ENCODE assay signal across 25 mouse cellular contexts in genomic region chr11:68032448-68032847, GRCm38 (mm10).
DNase-seq lines count a peak whose midpoint lies in the region; ATAC-seq and TF ChIP-seq lines count a peak whose summit lies in the region.
"Had no signal": no experiment of that assay in that cellular context is flagged by ENCODE, and none has a peak within 500 bp of the region (broad histone marks: within the 10 kb centered on the region; RNA-seq: fewer than 3 reads in every experiment).

No protein-coding gene starts in this region.

- H3K36me3 ChIP-seq in intestine, postnatal 0 days (ENCODE audit: control insufficient read depth, insufficient read depth) = no peaks in the 10 kb centered on the region
- H3K36me3 ChIP-seq: forebrain, embryonic 15.5 days; heart, embryonic 15.5 days; kidney, embryonic 15.5 days; midbrain, embryonic 12.5 days had no signal

- H3K4me1 ChIP-seq in intestine, postnatal 0 days (replicated peaks; ENCODE audit: control insufficient read depth, insufficient read depth, low read length) = peaks cover 13% of the 10 kb centered on the region; the same call in 1 of the 2 replicates

- H3K4me3 ChIP-seq in intestine, postnatal 0 days (ENCODE audit: low read depth, low read length) = no peak overlapping the region
- H3K4me3 ChIP-seq: forebrain, embryonic 15.5 days; heart, adult 2 months; heart, embryonic 15.5 days; kidney, embryonic 15.5 days; left cerebral cortex, adult 2 months; midbrain, embryonic 12.5 days had no signal

- no peak overlapping the region for H3K4me2 ChIP-seq in intestine, postnatal 0 days (replicated peaks; ENCODE audit: low read depth)
- H3K4me2 ChIP-seq: forebrain, embryonic 15.5 days; heart, embryonic 15.5 days; hindbrain, embryonic 14.5 days; kidney, embryonic 15.5 days; midbrain, embryonic 12.5 days had no signal

- peak overlapping the region; percentile 70 for H3K27ac ChIP-seq in intestine, postnatal 0 days (ENCODE audit: low read depth, low read length)
- H3K27ac ChIP-seq: forebrain, embryonic 15.5 days; heart, adult 2 months; heart, embryonic 15.5 days; hindbrain, embryonic 14.5 days; kidney, embryonic 15.5 days; left cerebral cortex, adult 2 months; midbrain, embryonic 12.5 days had no signal

- in situ Hi-C loops in Patski (cut with MboI; ENCODE audit: low pct_unique_long_range_greater_than_20kb) = no loop called here

- H3K9ac ChIP-seq in intestine, postnatal 0 days (ENCODE audit: low read depth, low read length) = no peak overlapping the region
- H3K9ac ChIP-seq: forebrain, embryonic 15.5 days; heart, embryonic 15.5 days; hindbrain, embryonic 14.5 days; kidney, embryonic 15.5 days; midbrain, embryonic 12.5 days had no signal

- ATAC-seq in Patski = peak; percentile 58
- peak; percentile 86 for ATAC-seq in intestine, postnatal 0 days
- ATAC-seq in megakaryocyte progenitor cell, adult 5-6 weeks (replicated peaks; ENCODE audit: poor library complexity) = no peak
- ATAC-seq in granulocyte monocyte progenitor cell, adult 5-6 weeks (replicated peaks; ENCODE audit: poor library complexity, severe bottlenecking) = no peak
- ATAC-seq: forebrain, embryonic 15.5 days had no signal

- peak; percentile 27 for DNase-seq in adrenal gland, adult 2 months
- DNase-seq in adrenal gland, adult 18-20 months (ENCODE audit: low spot score in 2 of 2) = no peak
- peak; percentile 53 for DNase-seq in 416B (ENCODE audit: low read depth)
- no peak for DNase-seq in Patski (ENCODE audit: low read depth, low spot score)
- DNase-seq in thymus, adult 18-20 months = no peak
- DNase-seq: adrenal gland, adult 8-10 months; cerebellum, adult 18-20 months; cerebellum, postnatal 25 days; gastrocnemius, postnatal 14 days; heart, adult 2 months; heart, postnatal 36 days; kidney, postnatal 4 days; layer of hippocampus, adult 9-11 months; left cerebral cortex, postnatal 4 days; right cerebral cortex, postnatal 25 days; thymus, postnatal 36 days had no signal

- POLR2A ChIA-PET in Patski (lab: Charles Lee) = no interaction called here

- no peak for TF ChIP-seq CTCF in Patski (IDR thresholded peaks at IDR 0.05)
- no peak for TF ChIP-seq CTCF in intestine, postnatal 0 days (IDR thresholded peaks at IDR 0.05; ENCODE audit: low read depth)

- CTCF ChIA-PET in Patski (lab: Charles Lee) = interaction anchor here (1.0 kb wide), 1 partner anchor 14 kb away, joined by 3 read pairs; no protein-coding TSS in a partner anchor

- no peaks in the 10 kb centered on the region for H3K27me3 ChIP-seq in Patski
- no peaks in the 10 kb centered on the region for H3K27me3 ChIP-seq in intestine, postnatal 0 days (replicated peaks; ENCODE audit: control insufficient read depth, insufficient read depth, low read length)
- H3K27me3 ChIP-seq: forebrain, embryonic 15.5 days; heart, embryonic 15.5 days; kidney, embryonic 15.5 days had no signal

- H3K9me3 ChIP-seq in intestine, postnatal 0 days (ENCODE audit: control insufficient read depth) = no peaks in the 10 kb centered on the region
- H3K9me3 ChIP-seq: forebrain, embryonic 15.5 days; heart, embryonic 15.5 days; kidney, embryonic 15.5 days; midbrain, embryonic 12.5 days had no signal

- WGBS in intestine, postnatal 0 days = 29% methylated on average over 2 of the region's 2 CpGs

Comparison
In these comparisons a context has a peak if more than half of its experiments do, and no peak if none do; other contexts are left out.
1. DNase-seq: peak in adrenal gland, adult 2 months (single experiment) and 416B (single experiment); none in adrenal gland, adult 18-20 months (0 of 2), Patski (single experiment) and thymus, adult 18-20 months (0 of 2).
2. ATAC-seq: peak in Patski (single experiment) and intestine, postnatal 0 days (single experiment); none in megakaryocyte progenitor cell, adult 5-6 weeks (single experiment) and granulocyte monocyte progenitor cell, adult 5-6 weeks (single experiment).